Mouse (Mus musculus) testis, adult 2 months (tissue): Measurements from ENCODE around the gene Ctnna2.

ENCODE experiments used
- CTCF ChIP-seq: fragments of 200-500 bp; IDR thresholded peaks from 2 replicates; pipeline ENCODE4 v1.5.1; 2012; ENCODE audit warnings: low read depth, mild to moderate bottlenecking, inconsistent platforms, low read length, moderate library complexity; ENCODE audit not compliant: control insufficient read depth, insufficient read depth, insufficient replicate concordance
- POLR2A ChIP-seq: fragments of 200-500 bp; IDR thresholded peaks from 2 replicates; pipeline ENCODE4 v1.6.1; 2012; ENCODE audit warnings: low read depth, mild to moderate bottlenecking, inconsistent platforms, low read length, moderate library complexity; ENCODE audit not compliant: control insufficient read depth

DNA sequence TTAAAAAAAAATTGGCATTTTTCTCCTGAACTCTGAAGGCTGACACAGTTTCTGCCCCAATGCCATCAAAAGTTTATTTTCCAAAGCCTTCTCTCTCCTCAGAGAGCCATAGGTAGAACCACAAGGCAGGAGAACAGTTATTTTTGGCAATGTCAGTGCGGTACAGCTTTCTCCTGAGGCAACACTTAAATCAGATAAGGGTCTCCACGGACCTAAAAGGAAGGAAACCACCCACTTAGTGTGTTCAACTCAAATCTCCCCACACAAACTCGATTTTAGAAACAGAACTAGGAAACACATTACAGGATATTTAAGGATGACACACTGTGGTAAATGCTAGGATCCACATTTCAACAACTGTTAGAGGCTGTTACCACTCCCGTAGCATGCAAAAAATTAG lies 803.7 kb downstream of the Ctnna2 start:
- TF ChIP-seq POLR2A, result no peak
- no peak for TF ChIP-seq CTCF
